Mouse (Mus musculus) CH12.LX (cell line): Measurements from ENCODE around the gene Syt9. TPM values are rescaled to one million over a fixed set of nuclear protein-coding genes. Genes with fewer than 3 reads are reported as not detected.

Experiments
- DNase-seq: peaks from one replicate; pipeline ENCODE4 v3.0.0-alpha.2; 2013; ENCODE audit errors: extremely low read depth
- H3K27ac ChIP-seq: 2 replicates; pipeline ENCODE4 v1.5.1; 2012; ENCODE audit warnings: low read depth, mild to moderate bottlenecking, control low read depth, moderate library complexity; ENCODE audit not compliant: insufficient read depth
- H3K27me3 ChIP-seq: replicated peaks from 2 replicates; pipeline ENCODE3; 2012; ENCODE audit warnings: inconsistent platforms
- H3K36me3 ChIP-seq, 2 experiments: replicated peaks in 1 of 2; 2 replicates each; pipeline versions ENCODE3 to v1.6.1; 2012; ENCODE audit warnings: inconsistent platforms in 1 of 2, low read length in 1 of 2, mild to moderate bottlenecking in 1 of 2, mixed read lengths in 1 of 2, moderate library complexity in 1 of 2; ENCODE audit not compliant: control insufficient read depth in 1 of 2, insufficient read depth in 1 of 2
- H3K4me1 ChIP-seq, 2 experiments: 2 replicates each; pipeline ENCODE4 v1.6.1; 2012; ENCODE audit warnings: inconsistent platforms in 1 of 2, moderate library complexity in 1 of 2; ENCODE audit not compliant: insufficient read depth in 2 of 2, control insufficient read depth in 1 of 2
- H3K4me2 ChIP-seq: 2 replicates; pipeline ENCODE4 v1.6.1; 2012; ENCODE audit warnings: low read depth, mild to moderate bottlenecking, control low read depth; ENCODE audit not compliant: poor library complexity, insufficient read depth, severe bottlenecking
- H3K4me3 ChIP-seq, 3 experiments: fragments of 150-350 bp in 1 of 3; sonication (generic) in 1 of 3; replicated peaks in 1 of 3; 2 replicates each; pipeline versions ENCODE3 to v1.5.1; 2011 to 2012; ENCODE audit warnings: low read depth in 2 of 3, low read length in 2 of 3, mild to moderate bottlenecking in 2 of 3, moderate library complexity in 2 of 3, control low read depth in 1 of 3, improper control_type of control experiment in 1 of 3, inconsistent platforms in 1 of 3, mixed read lengths in 1 of 3; ENCODE audit not compliant: poor library complexity in 1 of 3
- H3K79me2 ChIP-seq: replicated peaks from 2 replicates; pipeline ENCODE4 v1.6.1; 2012; ENCODE audit warnings: mild to moderate bottlenecking, moderate library complexity; ENCODE audit not compliant: control insufficient read depth, poor library complexity, insufficient read depth, severe bottlenecking; ENCODE audit errors: extremely low read depth
- H3K9ac ChIP-seq: 2 replicates; pipeline ENCODE4 v1.6.1; 2012; ENCODE audit warnings: low read depth, mild to moderate bottlenecking, control low read depth, moderate library complexity; ENCODE audit not compliant: insufficient read depth
- H3K9me3 ChIP-seq: replicated peaks from 2 replicates; pipeline ENCODE3; 2012; ENCODE audit warnings: low read length, inconsistent platforms, mixed read lengths
- BHLHE40 ChIP-seq: IDR thresholded peaks from 2 replicates; pipeline ENCODE4 v1.6.1; 2011; ENCODE audit warnings: mild to moderate bottlenecking, low read depth, low read length, improper control_type of control experiment
- CHD2 ChIP-seq: IDR thresholded peaks from 2 replicates; pipeline ENCODE4 v1.6.1; 2011; ENCODE audit warnings: low read length, improper control_type of control experiment
- CTCF ChIP-seq, 2 experiments: IDR thresholded peaks in 1 of 2; conservative IDR thresholded peaks in 1 of 2; 2 replicates each; pipeline ENCODE4 v1.5.1; 2011 to 2012; ENCODE audit warnings: low read depth in 2 of 2, low read length in 2 of 2, improper control_type of control experiment in 1 of 2, inconsistent platforms in 1 of 2, mild to moderate bottlenecking in 1 of 2, moderate library complexity in 1 of 2
- E2F4 ChIP-seq: IDR thresholded peaks from 2 replicates; pipeline ENCODE4 v1.6.1; 2011; ENCODE audit warnings: low read depth, low read length, improper control_type of control experiment; ENCODE audit not compliant: insufficient replicate concordance
- ELF1 ChIP-seq: IDR thresholded peaks from 2 replicates; pipeline ENCODE4 v1.6.1; 2014; ENCODE audit warnings: low read depth, mild to moderate bottlenecking, inconsistent platforms, low read length, improper control_type of control experiment
- EP300 ChIP-seq: IDR thresholded peaks from 2 replicates; pipeline ENCODE4 v1.6.1; 2011; ENCODE audit warnings: low read length, improper control_type of control experiment
- ETS1 ChIP-seq: conservative IDR thresholded peaks from 2 replicates; pipeline ENCODE4 v1.6.1; 2012; ENCODE audit warnings: low read depth, mild to moderate bottlenecking, inconsistent platforms, low read length, improper control_type of control experiment, moderate library complexity
- HCFC1 ChIP-seq: IDR thresholded peaks from 2 replicates; pipeline ENCODE4 v1.6.1; 2012; ENCODE audit warnings: low read depth, mild to moderate bottlenecking, inconsistent platforms, low read length, improper control_type of control experiment
- JUN ChIP-seq: IDR thresholded peaks from 2 replicates; pipeline ENCODE4 v1.6.1; 2011; ENCODE audit warnings: low read depth, mild to moderate bottlenecking, low read length, improper control_type of control experiment, moderate library complexity; ENCODE audit not compliant: insufficient read depth
- KAT2A ChIP-seq: IDR thresholded peaks from 2 replicates; pipeline ENCODE4 v1.6.1; 2012; ENCODE audit warnings: low read length, improper control_type of control experiment, inconsistent platforms; ENCODE audit not compliant: insufficient replicate concordance
- MAFK ChIP-seq: IDR thresholded peaks from 2 replicates; pipeline ENCODE4 v1.6.1; 2011; ENCODE audit warnings: low read length, improper control_type of control experiment; ENCODE audit not compliant: insufficient replicate concordance
- MAZ ChIP-seq: IDR thresholded peaks from 2 replicates; pipeline ENCODE4 v1.6.1; 2012; ENCODE audit warnings: low read depth, mild to moderate bottlenecking, inconsistent platforms, low read length, improper control_type of control experiment, moderate library complexity
- MEF2A ChIP-seq: IDR thresholded peaks from 2 replicates; pipeline ENCODE4 v1.6.1; 2014; ENCODE audit warnings: low read depth, mild to moderate bottlenecking, inconsistent platforms, low read length, improper control_type of control experiment, borderline replicate concordance
- MXI1 ChIP-seq: IDR thresholded peaks from 2 replicates; pipeline ENCODE4 v1.6.1; 2011; ENCODE audit warnings: mild to moderate bottlenecking, low read depth, low read length, improper control_type of control experiment
- NELFE ChIP-seq: IDR thresholded peaks from 2 replicates; pipeline ENCODE4 v1.6.1; 2011; ENCODE audit warnings: low read depth, low read length, improper control_type of control experiment
- NRF1 ChIP-seq: IDR thresholded peaks from 2 replicates; pipeline ENCODE4 v1.6.1; 2014; ENCODE audit warnings: low read depth, mild to moderate bottlenecking, inconsistent platforms, low read length, improper control_type of control experiment, moderate library complexity
- PAX5 ChIP-seq: IDR thresholded peaks from 2 replicates; pipeline ENCODE4 v1.6.1; 2012; ENCODE audit warnings: low read length, inconsistent platforms, mixed read lengths
- POLR2AphosphoS2 ChIP-seq: IDR thresholded peaks from 2 replicates; pipeline ENCODE4 v1.6.1; 2011; ENCODE audit warnings: low read depth, low read length, improper control_type of control experiment
- RAD21 ChIP-seq: IDR thresholded peaks from 2 replicates; pipeline ENCODE4 v1.6.1; 2011; ENCODE audit warnings: low read depth, mild to moderate bottlenecking, low read length, improper control_type of control experiment, moderate library complexity
- RCOR1 ChIP-seq: conservative IDR thresholded peaks from 2 replicates; pipeline ENCODE4 v1.6.1; 2012; ENCODE audit warnings: low read depth, mild to moderate bottlenecking, inconsistent platforms, low read length, improper control_type of control experiment
- SIN3A ChIP-seq: IDR thresholded peaks from 2 replicates; pipeline ENCODE4 v1.6.1; 2012; ENCODE audit warnings: low read length, improper control_type of control experiment, inconsistent platforms
- SMC3 ChIP-seq: IDR thresholded peaks from 2 replicates; pipeline ENCODE4 v1.6.1; 2011; ENCODE audit warnings: low read depth, low read length, improper control_type of control experiment
- TBP ChIP-seq: conservative IDR thresholded peaks from 2 replicates; pipeline ENCODE4 v1.6.1; 2011; ENCODE audit warnings: low read depth, low read length, improper control_type of control experiment
- UBTF ChIP-seq: IDR thresholded peaks from 2 replicates; pipeline ENCODE4 v1.6.1; 2012; ENCODE audit warnings: low read depth, mild to moderate bottlenecking, inconsistent platforms, low read length, improper control_type of control experiment, moderate library complexity
- USF1 ChIP-seq: IDR thresholded peaks from 2 replicates; pipeline ENCODE4 v1.6.1; 2014; ENCODE audit warnings: low read depth, mild to moderate bottlenecking, inconsistent platforms, low read length, improper control_type of control experiment
- USF2 ChIP-seq: conservative IDR thresholded peaks from 2 replicates; pipeline ENCODE4 v1.6.1; 2011; ENCODE audit warnings: low read depth, low read length, improper control_type of control experiment
- ZKSCAN1 ChIP-seq: IDR thresholded peaks from 2 replicates; pipeline ENCODE4 v1.6.1; 2012; ENCODE audit warnings: low read depth, inconsistent platforms, low read length, improper control_type of control experiment, borderline replicate concordance
- ZMIZ1 ChIP-seq: IDR thresholded peaks from 2 replicates; pipeline ENCODE4 v1.6.1; 2012; ENCODE audit warnings: low read depth, mild to moderate bottlenecking, inconsistent platforms, low read length, improper control_type of control experiment
- ZNF384 ChIP-seq: IDR thresholded peaks from 2 replicates; pipeline ENCODE4 v1.6.1; 2012; ENCODE audit warnings: low read depth, low read length, improper control_type of control experiment, inconsistent platforms
- dilution Hi-C: fragments of 300-500 bp; cut with MboI; formaldehyde crosslinking; loops from 2 replicates; pipeline ENCODE4 v1.14.3; 2020; ENCODE audit warnings: low sequenced_read_pairs; ENCODE audit not compliant: extremely low pct_unique_long_range_greater_than_20kb, extremely low pct_ligation_motif_present
- in situ Hi-C: fragments of 300-500 bp; cut with MboI; formaldehyde crosslinking; loops from 3 replicates; pipeline ENCODE4 v1.14.3; 2019; ENCODE audit warnings: low sequenced_read_pairs, low pct_ligation_motif_present, low pct_unique_long_range_greater_than_20kb, mixed read lengths
- polyA plus RNA-seq: library from polyadenylated mRNA; unstranded; fragments of >175 nt; gene quantifications from 2 replicates; pipeline ENCODE4 v1.2.1, GENCODE M21; 2012; ENCODE audit warnings: low read depth; ENCODE audit not compliant: insufficient read length
- total RNA-seq, 2 experiments: library from RNA; depleted of rRNA; stranded (reverse); fragments of 300-350 nt in 1 of 2; fragments of >200 nt in 1 of 2; gene quantifications; 2 replicates each; pipeline ENCODE4 v1.2.3; 2012 to 2014

The Syt9 gene
- total and polyA plus RNA-seq, 3 experiments: not detected

DNA sequence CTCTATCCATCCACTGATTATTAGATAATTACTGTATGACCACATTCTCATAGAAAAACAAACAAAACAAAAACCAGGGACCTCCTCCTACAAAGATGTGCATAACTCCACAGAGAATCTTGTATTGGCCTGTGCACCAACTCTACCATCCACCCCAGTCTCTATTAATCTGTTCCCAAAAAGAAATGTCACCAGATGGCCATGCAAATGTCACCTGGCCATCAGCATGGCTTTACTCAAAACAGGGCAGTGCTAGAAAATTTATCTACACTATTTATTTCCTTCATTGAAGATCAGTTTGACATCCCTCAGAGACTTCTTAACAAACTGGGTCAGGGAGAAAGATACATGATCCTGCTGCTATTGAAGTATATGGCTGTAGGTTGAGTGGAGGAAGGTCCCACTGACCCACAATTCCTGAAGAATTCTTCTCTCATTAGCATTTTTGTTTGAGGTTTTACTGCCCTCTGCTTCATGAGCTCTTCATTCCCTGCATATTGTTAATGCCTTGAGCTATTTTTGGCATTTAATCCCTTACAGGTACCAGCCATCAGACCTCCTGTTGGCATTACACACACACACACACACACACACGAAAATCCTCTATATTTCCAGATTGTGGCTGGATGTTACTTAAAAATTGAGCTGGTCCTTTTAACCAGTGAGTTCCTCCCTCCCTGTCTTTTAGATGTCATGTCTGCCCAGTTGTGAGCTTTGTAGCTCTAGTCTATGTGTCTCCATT, 91.3 kb downstream of the Syt9 start:
- dilution Hi-C loops: no loop called here
- H3K9ac ChIP-seq: no peak overlapping the region
- no peaks in the 10 kb centered on the region for H3K9me3 ChIP-seq
- H3K79me2 ChIP-seq: no peaks in the 10 kb centered on the region
- peaks cover 0 to 4% of the 10 kb centered on the region in 2 experiments; a peak in 1 of 4 replicates for H3K4me1 ChIP-seq
- in situ Hi-C loops: no loop called here
- no peaks in the 10 kb centered on the region for H3K27me3 ChIP-seq
- H3K4me3 ChIP-seq: no peak overlapping the region
- H3K36me3 ChIP-seq: no peaks in the 10 kb centered on the region
- H3K27ac ChIP-seq: no peak overlapping the region
- no peak overlapping the region for H3K4me2 ChIP-seq
- TF ChIP-seq KAT2A (no peak), PAX5 (no peak), SMC3 (no peak), SIN3A (no peak), USF2 (no peak)
- TF ChIP-seq, all 38 proteins: peak for 0
- DNase-seq: no peak

- in situ Hi-C loops: no loop called here
- dilution Hi-C loops: no loop called here
Measured at GRCm38 (mm10) chr7:107462962-107463361, 92.4 kb downstream of the Syt9 start.

DNA sequence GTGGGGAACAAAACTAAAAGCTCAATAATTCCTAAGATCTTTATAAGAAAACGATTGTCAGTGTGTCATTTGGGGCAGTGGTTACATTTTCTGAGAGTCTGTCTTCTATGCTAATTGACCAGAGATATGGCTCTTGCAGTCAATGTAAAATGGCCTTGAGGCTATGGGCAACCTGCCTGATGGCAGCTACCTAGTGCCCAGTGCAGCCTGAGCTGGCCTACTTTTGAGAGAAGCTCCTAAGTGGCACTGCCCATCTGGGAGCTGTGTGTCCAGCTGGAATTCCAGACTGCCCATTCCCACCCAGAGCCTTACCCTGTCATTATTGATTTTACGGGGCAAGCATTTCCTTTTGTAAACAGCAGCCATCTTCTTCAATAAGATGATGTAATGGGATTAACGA, 94.6 kb downstream of the Syt9 start:
- dilution Hi-C loops: no loop called here

More at GRCm38 (mm10) chr7:107462962-107463361, 92.4 kb downstream of the Syt9 start:
- no peak overlapping the region for H3K4me2 ChIP-seq
- no peak overlapping the region for H3K4me3 ChIP-seq
- peaks cover 0 to 4% of the 10 kb centered on the region in 2 experiments; a peak in 1 of 4 replicates for H3K4me1 ChIP-seq
- no peaks in the 10 kb centered on the region for H3K27me3 ChIP-seq
- TF ChIP-seq SMC3 (no peak), E2F4 (no peak), MAFK (no peak), MAZ (no peak), CHD2 (no peak), RAD21 (no peak), ELF1 (no peak), ZKSCAN1 (no peak), KAT2A (no peak), UBTF (no peak), RCOR1 (no peak), USF1 (no peak), NRF1 (no peak), EP300 (no peak), PAX5 (no peak), ZMIZ1 (no peak), MXI1 (no peak), HCFC1 (no peak)
- H3K9me3 ChIP-seq: no peaks in the 10 kb centered on the region
- no peaks in the 10 kb centered on the region for H3K79me2 ChIP-seq
- no peak for DNase-seq
- H3K27ac ChIP-seq: no peak overlapping the region
- no peak overlapping the region for H3K9ac ChIP-seq
- H3K36me3 ChIP-seq: no peaks in the 10 kb centered on the region

More for the DNA sequence above, 94.6 kb downstream of the Syt9 start:
- no peak overlapping the region for H3K4me2 ChIP-seq
- H3K4me3 ChIP-seq: no peak overlapping the region
- H3K79me2 ChIP-seq: no peaks in the 10 kb centered on the region
- TF ChIP-seq POLR2AphosphoS2: no peak
- TF ChIP-seq RCOR1: no peak
- TF ChIP-seq MAZ: no peak
- no peak for TF ChIP-seq NELFE
- TF ChIP-seq ETS1: no peak
- no peak for TF ChIP-seq JUN
- no peak for TF ChIP-seq MEF2A
- TF ChIP-seq BHLHE40: no peak
- TF ChIP-seq SMC3: no peak
- TF ChIP-seq ZNF384: no peak
- TF ChIP-seq ELF1: no peak
- no peak for TF ChIP-seq CTCF (conservative IDR thresholded peaks at IDR 0.05 in 1 of 2, IDR thresholded peaks at IDR 0.05 in 1 of 2; ENCODE audit: low read depth in 2 of 2, low read length in 2 of 2)
- TF ChIP-seq E2F4: no peak
- TF ChIP-seq USF2: no peak
- TF ChIP-seq TBP: no peak
- TF ChIP-seq, all 38 proteins: peak for 0
- Histone ChIP-seq H3K9ac (no peak overlapping the region), H3K27me3 (no peaks in the 10 kb centered on the region), H3K36me3 (no peaks in the 10 kb centered on the region), H3K27ac (no peak overlapping the region), H3K9me3 (no peaks in the 10 kb centered on the region), H3K4me1 (no peaks in the 10 kb centered on the region)
- in situ Hi-C loops: no loop called here
- no peak for DNase-seq
